Mouse (Mus musculus) heart, embryonic 11.5 days (tissue): ENCODE data around the gene Epas1. TPM values are rescaled to one million over a fixed set of nuclear protein-coding genes. Genes with fewer than 3 reads are reported as not detected.

Experiments
- ATAC-seq: fragments of 200-750 bp; cut with Nextera tagmentation; replicated peaks from 2 replicates; pipeline ENCODE4 v1.8.0; 2017; ENCODE audit warnings: moderate library complexity; ENCODE audit not compliant: insufficient number of reproducible peaks, low FRiP score, low TSS enrichment
- H3K27ac ChIP-seq: fragments of 300-500 bp; sonication (generic); 2 replicates; pipeline ENCODE4 v1.5.1; 2014; ENCODE audit warnings: mild to moderate bottlenecking, low read depth, low read length
- H3K27me3 ChIP-seq: fragments of 300-500 bp; sonication (generic); 2 replicates; pipeline ENCODE4 v1.6.1; 2014; ENCODE audit warnings: mild to moderate bottlenecking, low read length, mixed read lengths; ENCODE audit not compliant: control insufficient read depth, insufficient read depth
- H3K36me3 ChIP-seq: fragments of 300-500 bp; sonication (generic); 2 replicates; pipeline ENCODE4 v1.6.1; 2014; ENCODE audit warnings: mild to moderate bottlenecking, low read length, moderate library complexity, mixed read lengths; ENCODE audit not compliant: control insufficient read depth, insufficient read depth
- H3K4me1 ChIP-seq: fragments of 300-500 bp; sonication (generic); 2 replicates; pipeline ENCODE4 v1.6.1; 2014; ENCODE audit warnings: low read length; ENCODE audit not compliant: control insufficient read depth, insufficient read depth
- H3K4me2 ChIP-seq: fragments of 300-500 bp; sonication (generic); 2 replicates; pipeline ENCODE4 v1.6.1; 2014; ENCODE audit warnings: mild to moderate bottlenecking, moderate library complexity
- H3K4me3 ChIP-seq: fragments of 300-500 bp; sonication (generic); 2 replicates; pipeline ENCODE4 v1.5.1; 2014; ENCODE audit warnings: low read depth, low read length
- H3K9ac ChIP-seq: fragments of 300-500 bp; sonication (generic); 2 replicates; pipeline ENCODE4 v1.6.1; 2014; ENCODE audit warnings: mild to moderate bottlenecking, low read depth, low read length, moderate library complexity
- H3K9me3 ChIP-seq: fragments of 300-500 bp; sonication (generic); replicated peaks from 2 replicates; pipeline ENCODE4 v1.6.1; 2016; ENCODE audit warnings: low read length; ENCODE audit not compliant: control insufficient read depth
- WGBS: fragments of 180-500 bp; shearing (Covaris S2); extraction: QIAGEN DNeasy Blood & Tissue Kit; methylation state at CpG from one replicate; pipeline ENCODE4 v1.1.7; 2014; ENCODE audit not compliant: insufficient replicate concordance; 5-methylcytosine and 5-hydroxymethylcytosine counted together
- polyA plus RNA-seq: library from polyadenylated mRNA; unstranded; fragments of >200 nt; fragmentation: Nextera tagmentation; extraction: Ambion mirVana; gene quantifications from 2 replicates; pipeline ENCODE4 v1.2.1, GENCODE M21; 2014

Epas1 gene
- polyA plus RNA-seq, 1 experiment from 2014 or later, result 11.5 TPM

GRCm38 (mm10) chr17:86744943-86745342 lies 8.6 kb upstream of the Epas1 start:
- peaks cover 10% of the 10 kb centered on the region for H3K4me1 ChIP-seq
- H3K9ac ChIP-seq, result no peak overlapping the region
- H3K27ac ChIP-seq, result peak overlapping the region; percentile 22; the same call in 1 of the 2 replicates
- no peak overlapping the region for H3K4me3 ChIP-seq
- no peaks in the 10 kb centered on the region for H3K9me3 ChIP-seq
- ATAC-seq, result no peak
- H3K36me3 ChIP-seq, result no peaks in the 10 kb centered on the region
- no peak overlapping the region for H3K4me2 ChIP-seq
- H3K27me3 ChIP-seq, result no peaks in the 10 kb centered on the region
- WGBS, result 34% methylated on average over 6 of the region's 6 CpGs

- H3K27me3 ChIP-seq, result peaks cover 36% of the 10 kb centered on the region
- 70% methylated on average over 10 of the region's 10 CpGs for WGBS
Observed at GRCm38 (mm10) chr17:86751373-86751871, 2.1 kb upstream of the Epas1 start.

GRCm38 (mm10) chr17:86753931-86754805 lies 668 bp downstream of the Epas1 start:
- no peaks in the 10 kb centered on the region for H3K9me3 ChIP-seq
- peak overlapping the region; percentile 46 for H3K9ac ChIP-seq
- no peak overlapping the region for H3K27ac ChIP-seq
- peak; percentile 60; the same call in 1 of the 2 replicates for ATAC-seq
- H3K4me2 ChIP-seq, result peak overlapping the region; percentile 87
- H3K4me1 ChIP-seq, result peaks cover 13% of the 10 kb centered on the region
- WGBS, result under 1% methylated on average over 55 of the region's 55 CpGs
- H3K36me3 ChIP-seq, result no peaks in the 10 kb centered on the region
- peaks cover 36% of the 10 kb centered on the region for H3K27me3 ChIP-seq
- H3K4me3 ChIP-seq, result peak overlapping the region; percentile 55

More at GRCm38 (mm10) chr17:86751373-86751871, 2.1 kb upstream of the Epas1 start:
- Histone ChIP-seq H3K9me3 (no peaks in the 10 kb centered on the region), H3K4me1 (peaks cover 13% of the 10 kb centered on the region), H3K27ac (no peak overlapping the region), H3K4me2 (no peak overlapping the region), H3K9ac (no peak overlapping the region), H3K4me3 (no peak overlapping the region), H3K36me3 (no peaks in the 10 kb centered on the region)
- no peak for ATAC-seq

GRCm38 (mm10) chr17:86754806-86755571 lies 1.5 kb downstream of the Epas1 start:
- Histone ChIP-seq H3K9me3 (no peaks in the 10 kb centered on the region), H3K27ac (0 out of 2 replicates have a peak overlapping the region, but pooled peaks have one; percentile 10), H3K9ac (peak overlapping the region; percentile 46), H3K4me3 (peak overlapping the region; percentile 55), H3K27me3 (peaks cover 36% of the 10 kb centered on the region), H3K4me2 (peak overlapping the region; percentile 87), H3K36me3 (no peaks in the 10 kb centered on the region), H3K4me1 (peaks cover 13% of the 10 kb centered on the region)
- 1% methylated on average over 52 of the region's 52 CpGs for WGBS
- no peak for ATAC-seq

GRCm38 (mm10) chr17:86755581-86756195 lies 2.2 kb downstream of the Epas1 start:
- Histone ChIP-seq H3K4me3 (peak overlapping the region; percentile 55), H3K27me3 (peaks cover 33% of the 10 kb centered on the region), H3K36me3 (no peaks in the 10 kb centered on the region), H3K9ac (peak overlapping the region; percentile 46), H3K4me1 (peaks cover 13% of the 10 kb centered on the region), H3K4me2 (peak overlapping the region; percentile 87), H3K9me3 (no peaks in the 10 kb centered on the region), H3K27ac (no peak overlapping the region)
- WGBS, result 13% methylated on average over 11 of the region's 11 CpGs
- ATAC-seq, result no peak

- Histone ChIP-seq H3K4me2 (no peak overlapping the region), H3K4me3 (no peak overlapping the region), H3K9me3 (no peaks in the 10 kb centered on the region), H3K27ac (no peak overlapping the region), H3K27me3 (peaks cover 25% of the 10 kb centered on the region), H3K36me3 (no peaks in the 10 kb centered on the region), H3K9ac (no peak overlapping the region), H3K4me1 (peaks cover 10% of the 10 kb centered on the region)
- WGBS, result 51% methylated on average over 2 of the region's 2 CpGs
- ATAC-seq, result no peak
Observed at GRCm38 (mm10) chr17:86757621-86758020, 4.1 kb downstream of the Epas1 start.

GRCm38 (mm10) chr17:86761859-86762258 lies 8.4 kb downstream of the Epas1 start:
- Histone ChIP-seq H3K27me3 (no peaks in the 10 kb centered on the region), H3K4me3 (no peak overlapping the region), H3K27ac (no peak overlapping the region), H3K9ac (no peak overlapping the region), H3K9me3 (no peaks in the 10 kb centered on the region), H3K4me1 (no peaks in the 10 kb centered on the region; the same call in 1 of the 2 replicates), H3K36me3 (no peaks in the 10 kb centered on the region), H3K4me2 (no peak overlapping the region)
- 83% methylated on average over 5 of the region's 5 CpGs for WGBS
- no peak for ATAC-seq
